Mouse (Mus musculus) common myeloid progenitor, adult 5-6 weeks (primary cell): Measurements from ENCODE around the gene Hcn2. TPM values are rescaled to one million over a fixed set of nuclear protein-coding genes. Genes with fewer than 3 reads are reported as not detected.
A peak's percentile ranks its signal among the peaks of the same experiment; 100 is the strongest.
"Not testable (repeated sequence)": the region's sequence is repeated elsewhere in the genome, so short reads cannot be mapped to it uniquely, and the experiment has no call there.

Source experiments
- ATAC-seq: replicated peaks from 2 replicates; pipeline ENCODE4 v1.8.0; 2016; ENCODE audit warnings: low read depth, mild to moderate bottlenecking, moderate TSS enrichment, inconsistent platforms; ENCODE audit not compliant: poor library complexity, severe bottlenecking
- total RNA-seq: library from RNA; stranded (forward); fragments of 200-1000, 187-1606 nt; gene quantifications from 2 replicates; pipeline ENCODE4 v1.2.3, GENCODE M21; 2017

Hcn2 gene
- total RNA-seq, 1 experiment from 2014 or later = not detected

- ATAC-seq = no peak
Measured at GRCm38 (mm10) chr10:79736706-79737105, 20.3 kb downstream of the Hcn2 start.

- ATAC-seq = peak; percentile 58; the same call in 1 of the 2 replicates
Measured at GRCm38 (mm10) chr10:79738259-79738658, 21.8 kb downstream of the Hcn2 start.

GRCm38 (mm10) chr10:79739234-79739633 is 22.8 kb downstream of the Hcn2 start:
- ATAC-seq = no peak

GRCm38 (mm10) chr10:79740863-79741262 is 24.4 kb downstream of the Hcn2 start:
- ATAC-seq = no peak

- ATAC-seq = no peak
Measured at GRCm38 (mm10) chr10:79743161-79743560, 26.7 kb downstream of the Hcn2 start.

- ATAC-seq = no peak
Measured at GRCm38 (mm10) chr10:79743650-79744365, 27.4 kb downstream of the Hcn2 start.

- no peak for ATAC-seq
Measured at GRCm38 (mm10) chr10:79745411-79745810, 29.0 kb downstream of the Hcn2 start.

GRCm38 (mm10) chr10:79745898-79746773 is 29.7 kb downstream of the Hcn2 start, which contains the start of gene Polrmt:
Polrmt (minus strand) TSS chr10:79746581.
- peak; percentile 97 for ATAC-seq

- ATAC-seq = peak; percentile 45; the same call in 1 of the 2 replicates
Measured at GRCm38 (mm10) chr10:79746774-79747151, 30.3 kb downstream of the Hcn2 start.

- ATAC-seq = no peak
Measured at GRCm38 (mm10) chr10:79748496-79748895, 32.1 kb downstream of the Hcn2 start.

GRCm38 (mm10) chr10:79754856-79755516 is 38.6 kb downstream of the Hcn2 start, which contains the start of gene Fgf22:
Fgf22 (plus strand) TSS chr10:79755076.
- peak; percentile 74 for ATAC-seq

- ATAC-seq = no peak
Measured at GRCm38 (mm10) chr10:79755854-79756253, 39.4 kb downstream of the Hcn2 start.

- no peak for ATAC-seq
Measured at GRCm38 (mm10) chr10:79756660-79757059, 40.2 kb downstream of the Hcn2 start.

- not testable (repeated sequence) for ATAC-seq
Measured at GRCm38 (mm10) chr10:79759675-79760074, 43.2 kb downstream of the Hcn2 start.

- no peak for ATAC-seq
Measured at GRCm38 (mm10) chr10:79760603-79761143, 44.2 kb downstream of the Hcn2 start.

GRCm38 (mm10) chr10:79762875-79763274 is 46.4 kb downstream of the Hcn2 start:
- no peak for ATAC-seq

- ATAC-seq = no peak
Measured at GRCm38 (mm10) chr10:79764234-79764633, 47.8 kb downstream of the Hcn2 start.

- ATAC-seq = no peak
Measured at GRCm38 (mm10) chr10:79765228-79765745, 48.9 kb downstream of the Hcn2 start.

- ATAC-seq = no peak
Measured at GRCm38 (mm10) chr10:79766001-79766507, 49.6 kb downstream of the Hcn2 start.
